Mouse (Mus musculus) cerebellum, adult 18-20 months (tissue): Measurements from ENCODE around the gene Pon2.
A peak's percentile ranks its signal among the peaks of the same experiment; 100 is the strongest.
"Not testable (repeated sequence)": the region's sequence is repeated elsewhere in the genome, so short reads cannot be mapped to it uniquely, and the experiment has no call there.

ENCODE experiments used
- DNase-seq, 2 experiments: peaks; one replicate each; pipeline ENCODE4 v3.0.0; 2021

The Pon2 gene

DNA sequence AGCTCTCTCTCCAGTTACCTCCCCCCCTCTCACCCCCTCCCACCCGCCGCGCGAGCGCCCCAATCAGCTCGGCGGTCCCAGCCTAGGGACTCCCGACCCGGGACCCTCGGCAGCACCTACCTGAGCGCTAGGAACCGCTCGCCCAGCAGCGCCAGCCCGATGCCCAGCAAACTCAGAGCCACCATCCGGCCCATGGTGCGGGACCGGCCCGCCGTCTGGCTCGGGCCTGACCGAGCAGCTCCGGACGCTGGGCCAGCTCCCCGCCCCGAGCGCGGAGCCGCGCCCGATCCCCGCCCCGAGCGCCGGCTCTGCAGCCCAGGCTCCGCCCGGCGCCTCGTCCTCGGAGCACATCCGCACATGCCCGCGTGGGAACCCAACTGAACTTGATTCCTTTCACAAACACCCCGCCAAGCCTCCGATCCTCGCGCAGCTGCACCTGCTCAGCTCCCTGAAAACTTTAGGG, at the start of gene Pon2:
Gene Pon2, minus strand, starts transcription at position 364 of the 463 bp plus-strand sequence.
- DNase-seq = peak; percentile 17 to 41

DNA sequence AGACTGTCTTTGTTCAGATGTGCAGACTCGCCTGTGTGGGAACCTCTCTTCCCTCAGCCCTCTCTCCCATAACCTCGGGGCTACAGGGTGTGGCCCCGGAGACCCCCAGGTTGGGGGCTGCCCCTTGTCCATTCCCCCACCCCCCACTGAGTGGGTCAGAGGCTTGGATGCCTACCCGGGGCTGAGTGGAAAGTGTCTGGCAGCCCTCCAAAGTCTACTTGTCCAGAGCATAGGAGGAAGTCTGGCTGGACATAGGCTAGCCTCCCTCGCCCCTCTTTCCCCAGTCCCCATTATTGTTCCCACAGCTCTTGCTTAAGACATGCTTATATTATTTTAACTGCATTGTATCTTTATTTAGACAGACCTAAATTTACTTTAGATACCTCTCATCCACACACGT, 46.0 kb upstream of the Pon2 start:
- no peak for DNase-seq

DNA sequence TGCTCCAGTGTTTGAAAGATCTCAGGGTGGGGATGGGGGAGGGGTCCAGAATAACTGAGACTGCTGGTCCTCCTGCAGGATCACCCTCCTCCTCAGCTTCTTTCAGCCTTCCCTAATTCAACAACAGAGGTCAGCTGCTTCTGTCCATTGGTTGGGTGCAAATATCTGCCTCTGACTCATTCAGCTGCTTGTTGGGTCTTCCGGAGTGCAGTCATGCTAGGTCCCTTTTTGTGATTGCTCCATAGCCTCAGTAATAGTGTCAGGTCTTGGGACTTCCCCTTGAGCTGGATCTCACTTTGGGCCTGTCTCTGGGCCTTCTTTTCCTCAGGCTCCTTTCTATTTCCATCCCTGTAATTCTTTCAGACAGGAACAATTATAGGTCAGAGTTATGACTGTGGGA, 41.0 kb upstream of the Pon2 start:
- DNase-seq = not testable (repeated sequence)

DNA sequence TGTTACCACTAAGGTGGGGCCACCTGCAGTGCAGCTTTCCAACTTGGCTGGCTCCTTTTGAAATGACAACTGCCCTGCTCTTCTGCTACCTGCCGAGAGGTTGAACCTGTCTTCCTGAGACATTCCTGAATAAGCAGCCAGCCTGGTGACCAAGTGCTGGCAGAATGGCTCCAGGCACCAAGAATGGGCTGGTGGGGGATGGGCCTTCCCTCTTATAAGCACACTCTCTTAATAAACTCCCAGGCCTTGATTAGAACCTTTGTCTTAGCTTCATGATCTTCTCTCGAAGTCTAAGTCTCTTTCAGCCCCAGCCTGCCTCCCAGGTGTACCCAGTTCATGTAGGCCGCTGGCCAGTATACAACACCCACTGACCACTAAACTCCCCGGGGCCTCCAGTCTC, 40.5 kb upstream of the Pon2 start:
- not testable (repeated sequence) for DNase-seq

DNA sequence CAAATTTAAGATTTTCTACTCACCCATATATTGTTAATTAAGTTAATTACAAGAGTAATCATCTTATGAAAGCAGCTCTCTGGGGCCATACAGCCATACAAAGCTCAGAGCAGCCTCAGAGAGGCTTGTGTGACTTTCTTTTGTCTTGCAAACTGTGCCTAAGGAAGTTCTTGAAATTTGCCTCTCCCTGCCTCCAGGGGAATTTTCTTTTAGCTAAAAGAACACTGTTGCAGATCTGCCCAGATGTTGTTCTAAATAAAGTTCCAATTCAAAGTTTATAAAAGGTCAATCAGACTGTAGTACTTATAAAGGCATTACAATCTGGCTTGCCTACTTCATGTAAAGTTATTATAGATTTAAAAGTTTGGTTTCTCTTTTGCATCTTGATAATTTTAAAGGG, 37.8 kb upstream of the Pon2 start:
- not testable (repeated sequence) for DNase-seq

DNA sequence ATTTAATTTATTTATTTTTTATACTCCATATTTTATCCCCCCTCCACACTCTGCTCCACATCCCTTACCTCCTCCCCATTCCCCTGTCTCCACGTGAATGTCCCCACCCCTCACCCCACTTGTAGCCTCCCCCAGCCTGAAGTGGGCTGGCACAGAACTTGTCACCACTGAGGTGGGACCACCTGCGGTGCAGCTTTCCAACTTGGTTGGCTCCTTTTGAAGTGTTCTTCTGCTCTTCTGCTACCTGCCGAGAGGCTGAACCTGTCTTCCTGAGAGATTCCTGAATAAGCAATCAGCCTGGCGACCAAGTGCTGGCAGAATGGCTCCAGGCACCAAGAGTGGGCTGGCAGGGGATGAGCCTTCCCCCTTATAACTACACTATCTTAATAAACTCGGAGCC, 35.8 kb upstream of the Pon2 start:
- DNase-seq = no peak

DNA sequence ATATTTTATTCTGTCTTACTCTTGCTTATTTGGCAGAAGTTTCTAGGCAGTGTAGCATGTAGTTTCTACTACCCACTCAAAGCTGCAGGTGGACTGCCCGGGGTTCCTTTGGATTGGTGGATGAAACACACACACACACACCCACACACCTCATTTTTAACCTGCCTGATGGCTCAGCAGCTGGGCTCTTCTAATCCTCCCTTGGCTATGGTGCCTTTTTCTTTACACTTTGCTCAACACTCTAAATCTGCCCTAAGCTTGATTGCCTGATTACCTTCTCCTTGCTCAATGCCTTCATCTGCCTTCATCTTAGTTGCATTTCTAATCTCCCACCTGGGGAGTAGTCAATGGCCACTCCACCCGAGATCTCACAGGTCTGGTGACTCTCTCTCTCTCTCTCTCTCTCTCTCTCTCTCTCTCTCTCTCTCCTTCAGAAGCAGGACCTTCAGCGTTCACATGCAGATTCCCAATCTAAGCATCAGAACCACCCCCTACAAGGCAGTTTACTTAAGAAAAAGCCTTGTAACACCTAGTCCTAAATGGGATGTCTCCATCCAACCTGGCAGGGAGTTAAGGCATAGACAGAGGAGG, 34.4 kb upstream of the Pon2 start:
- no peak for DNase-seq

DNA sequence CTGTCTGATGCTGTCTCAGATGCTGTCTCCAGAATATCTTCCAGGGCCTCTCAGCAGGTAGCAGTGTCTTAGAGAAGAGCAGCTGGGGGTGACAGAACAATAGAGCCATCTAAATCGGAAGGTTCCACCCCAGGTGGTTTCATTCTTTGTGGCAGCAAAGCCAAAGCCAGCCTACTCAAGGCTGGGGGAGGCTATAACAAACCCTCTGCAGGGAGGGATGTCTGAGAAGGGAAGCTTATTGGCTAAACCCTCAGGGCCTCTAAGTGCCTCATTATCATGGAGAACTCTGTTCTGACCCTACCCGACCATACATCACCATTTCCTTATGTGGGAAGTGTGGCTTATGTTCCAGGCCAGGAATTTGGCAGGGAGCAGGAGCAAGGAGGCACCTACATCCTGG, 26.9 kb upstream of the Pon2 start:
- DNase-seq = no peak

DNA sequence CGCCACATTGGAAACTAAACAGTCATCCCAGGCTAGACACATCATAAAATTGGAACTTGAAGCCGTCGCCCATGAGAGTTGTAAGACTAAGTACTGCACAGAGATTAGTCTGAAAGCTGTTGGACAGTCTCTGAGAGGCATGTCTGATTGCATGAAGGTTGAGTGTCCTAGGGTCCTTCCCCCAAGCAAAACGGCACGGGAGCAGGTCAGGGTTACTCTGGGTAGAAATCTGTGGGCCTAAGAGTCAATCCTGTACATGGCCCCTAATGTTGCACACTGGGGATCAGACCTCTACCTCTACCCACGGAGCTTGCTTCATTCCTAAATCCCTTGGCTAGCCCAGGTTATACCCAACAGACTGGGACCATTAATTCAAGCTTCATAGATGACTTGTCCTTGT, 25.8 kb upstream of the Pon2 start:
- DNase-seq = not testable (repeated sequence)

DNA sequence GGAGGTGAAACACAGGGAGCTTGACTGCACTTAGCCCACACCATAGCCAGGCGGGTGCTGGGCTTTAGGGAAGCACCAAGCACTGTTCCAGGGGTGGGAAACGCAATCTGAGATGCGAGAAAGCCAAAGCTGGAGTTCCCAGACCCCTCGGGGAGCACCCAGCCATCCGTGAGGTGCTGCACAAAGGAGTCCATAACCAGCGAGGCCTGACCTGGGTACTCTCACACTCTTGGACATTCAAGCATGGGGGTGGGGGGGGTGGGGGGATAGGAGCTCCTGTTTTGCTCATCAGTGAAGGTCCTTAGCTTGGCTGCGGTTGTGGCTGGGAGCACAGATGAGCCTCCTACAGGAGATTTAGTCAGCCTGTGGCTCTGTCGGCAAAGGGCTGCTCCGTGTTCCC, 18.4 kb upstream of the Pon2 start:
- no peak for DNase-seq

DNA sequence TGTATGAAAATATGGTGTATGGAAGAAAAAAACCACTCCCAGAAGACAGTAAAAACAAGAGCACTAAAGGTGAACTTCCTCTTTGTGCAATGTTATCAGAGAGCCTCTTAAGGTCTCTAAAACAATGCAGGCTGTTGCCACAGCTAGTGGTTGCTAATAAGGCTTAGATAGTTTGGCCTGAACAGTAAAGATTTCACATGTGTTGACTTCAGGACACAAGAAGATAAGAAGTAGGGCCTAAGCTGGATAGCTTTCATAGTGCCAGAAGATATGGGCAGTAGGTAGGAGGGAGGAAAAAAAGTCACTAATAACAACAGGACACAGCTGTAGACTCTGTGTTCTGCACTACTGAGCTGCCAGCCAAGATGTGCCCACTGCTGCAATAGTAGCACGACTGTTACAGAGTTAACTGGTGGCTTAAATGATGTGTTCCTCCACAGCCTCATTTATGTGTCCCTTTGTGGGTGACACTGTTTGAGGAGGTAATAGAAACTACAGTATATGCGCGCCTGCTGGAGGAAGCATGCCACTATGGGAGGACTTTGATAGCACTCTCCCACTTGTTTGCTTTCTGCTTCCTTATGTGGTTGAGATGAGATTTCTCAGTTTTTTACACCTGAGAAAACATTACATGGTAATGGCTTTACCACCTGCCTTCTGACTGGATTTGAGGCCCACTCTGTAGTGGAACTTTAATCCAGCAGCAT, 17.0 kb upstream of the Pon2 start:
- no peak for DNase-seq

DNA sequence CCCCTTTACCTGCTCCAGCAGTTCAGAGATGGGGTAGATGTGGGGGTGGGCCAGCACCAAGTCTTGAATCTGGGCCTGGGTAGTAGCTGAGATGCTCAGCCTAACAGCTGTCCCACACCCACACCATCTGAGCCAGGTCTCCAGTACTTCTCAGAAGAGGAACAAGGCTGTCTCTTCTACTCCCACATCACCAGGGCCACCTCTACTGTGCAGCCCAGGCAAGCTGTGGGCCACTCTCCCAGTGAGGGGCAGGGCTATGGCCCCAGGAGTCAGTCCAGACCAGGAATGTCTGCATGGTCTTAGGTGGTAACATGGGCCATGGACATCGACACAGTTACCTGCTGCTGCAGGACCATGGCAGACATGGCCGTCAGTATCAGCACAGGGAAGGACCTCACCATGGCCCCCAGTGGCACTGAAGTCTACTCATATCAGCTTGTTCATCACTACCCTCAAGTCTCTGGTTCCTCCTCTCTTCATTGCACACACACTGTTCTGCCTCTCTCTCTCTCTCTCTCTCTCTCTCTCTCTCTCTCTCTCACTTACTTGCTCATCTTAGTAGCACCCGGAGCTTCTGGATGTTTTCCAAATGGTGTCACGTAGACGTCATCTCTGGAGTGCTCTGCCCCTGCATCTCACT, 15.8 kb upstream of the Pon2 start:
- no peak for DNase-seq

DNA sequence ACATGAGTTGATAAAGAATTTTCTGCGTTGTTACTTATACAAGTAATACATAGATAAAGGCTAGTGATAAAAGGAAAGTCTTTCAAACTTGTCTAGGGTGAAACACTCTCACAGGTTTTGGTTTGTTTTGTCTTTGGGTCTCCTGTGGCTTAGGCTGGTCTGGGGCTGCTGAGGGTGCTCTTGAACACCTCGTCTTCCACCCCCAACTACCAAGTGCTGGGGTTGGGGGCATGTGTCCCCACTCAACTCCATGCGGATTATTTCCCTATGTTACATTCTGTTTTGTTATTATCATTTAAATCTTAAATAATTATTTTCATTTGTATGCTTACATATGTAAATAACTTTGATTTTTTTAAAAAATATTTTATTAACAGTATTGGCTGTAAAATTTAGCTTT, 12.2 kb upstream of the Pon2 start:
- DNase-seq = no peak

DNA sequence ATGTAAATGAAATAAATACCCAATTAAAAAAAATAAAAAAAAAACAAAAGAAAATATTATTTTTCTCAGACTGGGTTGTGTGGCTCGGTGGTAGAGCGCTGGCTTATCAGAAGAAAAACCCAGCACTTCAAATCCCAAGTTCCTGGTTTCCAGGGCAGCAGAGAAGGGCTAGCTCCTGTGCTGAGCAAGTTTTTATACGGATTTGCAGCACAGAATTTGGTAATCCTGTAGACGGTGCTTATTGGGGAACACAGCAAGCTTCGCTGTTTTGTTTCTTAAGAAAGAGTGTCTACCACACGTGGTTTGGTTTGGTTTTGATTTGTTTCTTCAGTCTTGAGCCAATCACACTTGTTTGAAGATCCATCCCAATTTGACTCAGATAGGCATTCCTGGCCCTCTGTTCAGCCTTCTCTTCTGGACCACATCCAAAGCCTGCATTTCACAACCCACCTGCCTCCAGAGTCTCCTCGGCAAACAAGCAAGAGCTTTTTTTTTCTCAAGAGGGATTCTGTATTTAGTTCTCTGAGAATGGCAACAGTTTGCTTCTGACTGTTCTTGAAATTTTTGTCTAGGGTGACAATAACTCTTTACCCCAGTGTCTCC, 11.4 kb upstream of the Pon2 start:
- no peak for DNase-seq

DNA sequence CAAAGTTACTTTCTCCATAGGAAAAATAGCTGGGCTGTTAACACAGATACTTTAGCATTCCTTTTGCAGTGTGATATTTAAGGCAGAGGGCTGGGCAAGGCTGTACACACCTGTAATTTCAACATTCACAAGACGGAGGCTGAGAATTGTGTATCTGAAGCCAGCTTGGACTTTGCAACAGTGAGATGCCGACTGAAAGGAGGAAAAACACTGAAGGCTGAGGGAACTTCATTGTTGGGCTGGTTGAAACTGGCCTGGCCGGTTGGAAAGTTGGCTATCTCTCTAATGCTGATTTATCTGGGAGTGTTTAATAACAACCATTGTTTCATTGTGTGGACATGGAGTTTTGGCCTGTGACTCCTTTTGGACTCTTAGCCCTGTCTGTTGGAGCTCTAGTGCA, 7.7 kb upstream of the Pon2 start:
- DNase-seq = no peak

DNA sequence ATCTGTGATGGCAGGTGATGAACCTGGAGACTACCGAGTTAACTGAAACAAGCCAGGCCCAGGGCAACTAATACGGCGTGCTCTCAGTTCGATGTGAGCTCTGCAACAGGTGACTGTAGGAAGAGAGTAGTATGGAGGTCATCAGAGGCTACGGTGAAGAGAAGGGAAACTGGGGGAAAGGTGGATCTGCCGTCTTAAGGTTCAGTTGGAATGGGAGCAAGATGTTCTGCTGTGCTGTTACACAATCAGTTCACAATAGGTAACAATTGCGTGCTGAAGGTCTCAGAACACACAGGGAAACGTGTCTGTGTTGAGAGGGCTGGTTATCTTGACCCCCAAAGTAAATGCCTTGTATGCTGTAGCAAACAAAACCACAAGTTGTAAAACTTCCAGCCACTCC, 6.7 kb upstream of the Pon2 start:
- DNase-seq = no peak

DNA sequence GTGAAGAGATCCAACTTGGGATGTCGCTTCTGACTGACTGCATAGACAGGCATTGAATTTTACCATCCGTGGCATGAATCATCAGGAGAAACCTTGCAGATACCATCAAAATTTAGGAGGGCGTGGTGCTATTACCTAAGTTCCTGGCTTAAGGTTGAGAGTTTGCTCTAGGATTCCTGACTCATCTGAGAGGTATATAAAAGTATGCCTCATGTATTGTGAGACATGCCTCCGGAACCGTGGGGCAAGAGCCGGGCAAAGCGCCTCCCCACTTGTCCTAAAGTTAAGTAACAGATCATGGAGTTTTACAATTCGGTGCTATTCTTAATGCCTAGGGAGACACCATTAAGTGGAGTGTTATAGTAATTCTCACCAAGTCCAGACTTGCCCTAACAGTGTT, 2.4 kb upstream of the Pon2 start:
- DNase-seq = no peak

DNA sequence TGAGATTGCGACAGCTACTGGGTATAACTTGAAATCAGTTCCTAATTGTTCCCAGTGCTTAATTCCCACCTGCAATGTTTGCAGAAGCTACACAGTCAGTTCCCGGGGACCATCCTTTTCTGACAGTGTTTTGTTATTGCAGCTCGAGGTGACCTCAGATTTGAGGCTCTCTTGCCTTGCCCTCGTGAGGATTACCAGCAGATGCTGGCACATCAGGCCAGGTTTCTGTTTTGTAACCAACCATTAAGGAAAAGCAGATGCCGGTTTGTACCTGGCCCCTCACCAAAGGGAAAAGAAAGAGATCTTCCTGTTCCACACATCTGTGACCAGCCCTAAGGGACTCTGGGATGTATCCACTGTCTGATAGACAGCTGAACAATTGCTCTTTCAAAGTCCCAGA, 1.3 kb upstream of the Pon2 start:
- DNase-seq = no peak

DNA sequence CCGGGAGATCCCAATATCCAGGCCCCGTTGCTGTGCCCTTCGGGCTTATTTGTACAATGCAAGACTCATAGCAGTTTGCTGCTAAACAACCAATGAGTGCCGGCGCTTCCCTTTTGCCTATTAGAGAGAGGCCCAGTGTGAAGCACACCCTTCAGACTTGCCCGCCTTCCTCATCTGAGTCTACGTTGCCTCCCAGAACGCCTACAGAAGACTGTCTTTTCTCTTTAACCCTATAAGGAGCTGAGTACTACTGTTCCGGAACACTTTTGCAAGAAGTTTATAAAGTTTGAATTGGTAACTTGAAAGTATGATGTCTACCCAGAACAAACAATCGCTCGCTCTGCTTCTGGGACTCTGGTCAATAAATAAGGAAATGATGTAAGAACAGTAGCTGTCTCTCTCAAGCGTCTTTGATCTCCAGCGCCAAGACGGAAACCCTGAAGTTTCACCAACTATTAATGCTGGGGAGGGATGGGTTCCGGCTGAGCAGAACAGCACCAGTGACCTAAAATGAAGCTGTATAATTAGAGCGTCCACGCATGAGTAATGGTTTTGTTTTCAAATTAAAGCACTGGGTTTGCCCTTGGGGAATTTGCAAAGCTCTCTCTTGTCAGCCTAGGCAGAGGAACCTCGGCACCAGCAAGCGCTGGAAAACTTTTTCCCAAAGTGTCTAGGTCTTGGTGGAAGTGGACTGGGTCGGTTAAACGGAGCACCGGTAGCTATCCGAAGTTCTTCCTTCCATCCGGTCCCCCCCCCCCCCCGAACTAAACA, 749 bp downstream of the Pon2 start:
- no peak for DNase-seq

DNA sequence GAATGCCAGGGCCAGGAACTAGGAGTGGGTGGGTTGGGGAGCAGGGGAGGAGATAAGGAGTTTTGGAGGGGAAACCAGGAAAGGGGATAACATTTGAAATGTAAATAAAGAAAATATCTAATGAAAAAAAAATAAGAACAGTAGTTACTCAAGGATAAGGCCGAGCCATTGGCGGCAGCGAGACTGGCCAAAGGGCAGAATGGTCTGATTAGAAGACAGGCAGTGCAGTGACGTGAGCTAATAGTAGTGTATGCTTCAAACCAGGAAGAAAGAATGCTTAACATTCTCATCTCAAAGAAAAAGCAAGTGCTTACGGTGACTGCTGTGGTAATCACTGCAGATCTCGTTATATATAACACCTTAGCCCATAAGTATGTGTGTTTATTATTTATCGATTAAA, 2.2 kb downstream of the Pon2 start:
- no peak for DNase-seq

DNA sequence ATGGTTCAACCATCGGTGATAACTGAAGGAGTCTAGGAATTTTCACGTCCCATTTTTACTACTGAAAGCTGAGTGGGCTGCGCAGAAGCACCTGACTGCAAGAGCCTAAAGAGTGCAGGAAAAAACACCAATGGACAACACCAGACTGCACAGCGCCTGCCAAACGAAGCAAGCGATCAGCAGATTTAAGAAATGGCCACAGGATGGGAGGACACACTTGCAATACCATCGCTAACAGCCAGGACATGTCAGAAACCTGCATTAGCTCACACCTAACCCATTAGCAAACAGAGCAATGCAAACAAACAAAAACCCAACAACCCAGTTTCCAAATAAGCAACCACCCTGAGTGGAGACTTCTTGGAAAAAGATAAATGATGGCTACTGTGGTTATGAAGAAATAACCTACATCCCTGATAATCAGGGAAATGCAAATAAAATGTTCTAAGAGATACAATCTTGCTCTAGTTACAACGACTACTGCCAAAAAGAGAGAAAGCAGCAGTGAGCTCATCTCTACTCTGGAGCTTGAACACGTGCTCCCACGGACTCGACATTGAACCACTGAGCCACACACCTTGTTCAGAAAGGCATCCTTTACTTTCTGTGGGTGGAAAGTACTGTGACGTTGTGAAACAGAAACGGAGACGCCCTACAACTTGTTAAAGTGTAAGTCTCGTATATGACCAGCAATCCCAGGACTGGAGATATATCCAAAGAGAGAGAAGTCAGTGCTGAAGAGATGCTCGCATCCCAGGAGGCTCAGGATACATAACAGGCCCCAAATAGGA, 3.4 kb downstream of the Pon2 start:
- DNase-seq = no peak

DNA sequence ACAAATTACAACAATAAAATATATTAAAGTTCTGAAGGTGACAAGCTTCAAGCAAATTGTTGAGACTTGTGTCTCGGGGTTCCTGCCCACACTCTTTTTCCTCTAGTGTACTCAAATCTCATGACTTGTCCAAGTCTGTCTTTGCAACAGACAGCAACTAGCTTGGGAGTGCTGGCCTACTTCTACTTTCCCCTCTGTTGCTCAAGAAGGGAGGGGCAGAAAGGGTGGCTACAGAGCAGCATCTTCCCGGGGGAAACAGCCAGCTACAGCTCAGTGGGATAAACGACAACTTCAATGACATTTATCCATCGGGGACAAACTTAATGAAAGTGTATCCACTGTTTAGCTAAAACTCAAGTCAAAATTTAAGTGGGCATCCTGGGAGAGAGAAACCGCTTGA, 5.4 kb downstream of the Pon2 start:
- no peak for DNase-seq
